Mouse (Mus musculus) liver, embryonic 13.5 days (tissue): ENCODE measurements around the gene Prr14. TPM values are rescaled to one million over a fixed set of nuclear protein-coding genes. Genes with fewer than 3 reads are reported as not detected.
"Not testable (repeated sequence)": the region's sequence is repeated elsewhere in the genome, so short reads cannot be mapped to it uniquely, and the experiment has no call there.

Source experiments
- ATAC-seq: fragments of 200-750 bp; cut with Nextera tagmentation; 2 replicates; pipeline ENCODE4 v1.8.0; 2017; ENCODE audit warnings: low read depth, mild to moderate bottlenecking, moderate number of reproducible peaks, moderate library complexity
- DNase-seq: peaks from one replicate; pipeline ENCODE4 v3.0.0; 2022
- H3K27ac ChIP-seq: fragments of 300-500 bp; sonication (generic); 2 replicates; pipeline ENCODE4 v1.5.1; 2015; ENCODE audit warnings: moderate library complexity, mild to moderate bottlenecking, inconsistent platforms
- H3K27me3 ChIP-seq: fragments of 300-500 bp; sonication (generic); 2 replicates; pipeline ENCODE4 v1.6.1; 2015; ENCODE audit warnings: mild to moderate bottlenecking, inconsistent platforms
- H3K36me3 ChIP-seq: fragments of 300-500 bp; sonication (generic); 2 replicates; pipeline ENCODE4 v1.6.1; 2015; ENCODE audit warnings: mild to moderate bottlenecking, inconsistent platforms
- H3K4me1 ChIP-seq: fragments of 300-500 bp; sonication (generic); replicated peaks from 2 replicates; pipeline ENCODE4 v1.6.1; 2015; ENCODE audit warnings: inconsistent platforms
- H3K4me2 ChIP-seq: fragments of 300-500 bp; sonication (generic); 2 replicates; pipeline ENCODE4 v1.6.1; 2015; ENCODE audit warnings: inconsistent platforms, mild to moderate bottlenecking, moderate library complexity
- H3K4me3 ChIP-seq: fragments of 300-500 bp; sonication (generic); replicated peaks from 2 replicates; pipeline ENCODE4 v1.5.1; 2015; ENCODE audit warnings: mild to moderate bottlenecking, inconsistent platforms
- H3K9ac ChIP-seq: fragments of 300-500 bp; sonication (generic); 2 replicates; pipeline ENCODE4 v1.6.1; 2015; ENCODE audit warnings: mild to moderate bottlenecking, inconsistent platforms
- H3K9me3 ChIP-seq: fragments of 300-500 bp; sonication (generic); replicated peaks from 2 replicates; pipeline ENCODE4 v1.6.1; 2016; ENCODE audit warnings: inconsistent platforms
- WGBS: fragments of 180-500 bp; shearing (Covaris S2); methylation state at CpG from one replicate; pipeline ENCODE4 v1.1.7; 2015; ENCODE audit not compliant: insufficient replicate concordance; 5-methylcytosine and 5-hydroxymethylcytosine counted together
- polyA plus RNA-seq: library from polyadenylated mRNA; unstranded; fragments of >200 nt; fragmentation: Nextera tagmentation; extraction: Ambion mirVana; gene quantifications from 2 replicates; pipeline ENCODE4 v1.2.1, GENCODE M21; 2015

Gene Prr14
- 19.4 and 24.0 TPM in 2 replicates for polyA plus RNA-seq

DNA sequence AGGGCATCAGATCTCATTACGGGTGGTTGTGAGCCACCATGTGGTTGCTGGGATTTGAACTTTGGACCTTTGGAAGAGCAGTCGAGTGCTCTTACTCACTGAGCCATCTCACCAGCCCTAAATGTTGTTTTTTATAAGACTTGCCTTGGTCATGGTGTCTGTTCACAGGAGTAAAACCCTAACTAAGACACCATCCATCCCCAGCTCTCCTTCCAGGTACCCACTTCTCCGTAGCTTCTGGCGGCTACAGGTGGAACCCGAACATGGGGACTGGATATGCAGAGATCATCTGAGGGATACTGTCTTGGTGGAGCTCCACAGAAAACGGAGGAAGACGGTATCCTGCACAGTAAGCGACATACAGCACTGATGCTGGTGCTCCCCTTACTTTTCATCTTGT is at the start of gene Prr14:
Prr14 (plus strand) TSS at position 301 of the 400 bp plus-strand sequence.
- Histone ChIP-seq H3K4me3 (peak within 1 kb of the TSS; percentile 19), H3K36me3 (peaks cover 76% of the 10 kb centered on the region)
- ATAC-seq, result not testable (repeated sequence)

DNA sequence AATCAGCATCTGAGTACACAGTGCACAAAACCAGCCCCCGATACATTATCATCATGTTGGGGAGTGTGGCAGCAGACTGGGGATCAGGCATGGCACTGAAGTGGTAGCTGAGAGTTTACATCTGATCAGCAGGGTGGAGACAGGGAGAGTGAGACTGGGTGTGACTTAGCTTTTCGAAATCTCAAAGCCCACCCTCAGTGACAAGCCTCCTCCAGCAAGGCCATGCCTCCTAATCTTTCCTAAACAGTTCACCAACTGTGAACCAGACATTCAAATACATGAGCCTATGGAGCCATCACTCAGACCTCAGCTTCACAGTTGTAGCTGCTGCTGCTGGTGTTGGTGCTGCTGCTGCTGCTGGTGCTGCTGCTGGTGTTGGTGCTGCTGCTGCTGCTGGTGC is 48.0 kb upstream of the Prr14 start:
- WGBS, result 42% methylated on average over 2 of the region's 2 CpGs
- no peak for DNase-seq
- no peaks in the 10 kb centered on the region for H3K9me3 ChIP-seq
- no peaks in the 10 kb centered on the region for H3K27me3 ChIP-seq
- H3K36me3 ChIP-seq, result no peaks in the 10 kb centered on the region
- no peak overlapping the region for H3K9ac ChIP-seq
- no peak overlapping the region for H3K4me3 ChIP-seq
- H3K4me1 ChIP-seq, result peaks cover 7% of the 10 kb centered on the region
- no peak overlapping the region for H3K27ac ChIP-seq
- ATAC-seq, result peak; percentile 41
- H3K4me2 ChIP-seq, result no peak overlapping the region

More for the DNA sequence above, at the start of gene Prr14:
- H3K4me1 ChIP-seq, result peaks cover 18% of the 10 kb centered on the region
- peak within 1 kb of the TSS; percentile 40 for H3K4me2 ChIP-seq
- not testable (repeated sequence) for H3K27me3 ChIP-seq, H3K9me3 ChIP-seq, DNase-seq, H3K9ac ChIP-seq
- H3K27ac ChIP-seq, result 0 out of 2 replicates have a peak within 1 kb of the TSS, but pooled peaks have one; percentile 34
- 87% methylated on average over 8 of the region's 8 CpGs for WGBS

DNA sequence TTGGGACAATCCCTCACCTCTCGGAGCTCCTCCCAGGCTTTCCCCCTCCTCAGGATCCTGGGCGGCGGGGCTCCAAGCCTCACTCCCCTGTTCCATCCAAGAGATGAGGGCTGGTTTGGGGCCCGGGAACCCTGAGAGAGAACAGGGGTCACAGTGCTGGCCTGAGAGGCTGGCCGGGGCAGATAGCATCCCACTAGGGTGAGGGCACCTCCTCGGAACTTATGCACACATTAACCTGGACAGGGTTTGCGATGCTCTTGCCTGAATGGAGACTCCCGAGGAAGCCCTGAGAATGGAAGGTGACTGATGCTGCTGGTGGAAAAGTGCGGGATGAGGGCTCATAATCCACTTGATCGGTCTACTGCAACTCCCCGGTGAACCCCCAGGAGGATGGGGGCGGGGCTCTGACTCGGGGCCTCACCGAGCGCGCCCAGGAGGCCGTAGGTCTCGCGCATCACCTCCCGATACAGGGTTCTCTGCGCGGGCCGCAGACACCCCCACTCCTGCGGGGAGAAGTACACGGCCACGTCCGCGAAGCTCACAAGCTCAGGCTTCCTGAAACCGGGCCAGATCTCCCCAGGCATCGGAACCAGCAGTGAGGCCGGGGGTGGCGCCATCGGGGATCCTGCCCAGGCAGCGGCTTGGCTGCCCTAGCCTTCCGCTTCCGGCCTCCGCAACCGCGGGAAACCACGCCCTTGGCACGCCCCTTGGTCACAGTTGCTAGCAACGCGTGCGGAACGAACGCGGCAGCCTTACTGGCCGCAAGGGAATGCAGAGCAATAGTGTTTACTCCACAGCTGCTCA is 37.8 kb upstream of the Prr14 start, which contains the start of gene Zfp688:
Zfp688 (minus strand) TSS at position 681 of the 804 bp plus-strand sequence.
- H3K4me3 ChIP-seq, result peak within 1 kb of the TSS; percentile 83
- peaks cover 10% of the 10 kb centered on the region for H3K36me3 ChIP-seq
- WGBS, result 1% methylated on average over 48 of the region's 48 CpGs
- peaks cover 26% of the 10 kb centered on the region for H3K4me1 ChIP-seq
- ATAC-seq (peak; percentile 95), DNase-seq (peak; percentile 91)
- H3K4me2 ChIP-seq, result peak within 1 kb of the TSS; percentile 97
- H3K27ac ChIP-seq, result peak within 1 kb of the TSS; percentile 74
- H3K27me3 ChIP-seq, result peaks cover 9% of the 10 kb centered on the region
- H3K9ac ChIP-seq, result peak within 1 kb of the TSS; percentile 88
- no peaks in the 10 kb centered on the region for H3K9me3 ChIP-seq

DNA sequence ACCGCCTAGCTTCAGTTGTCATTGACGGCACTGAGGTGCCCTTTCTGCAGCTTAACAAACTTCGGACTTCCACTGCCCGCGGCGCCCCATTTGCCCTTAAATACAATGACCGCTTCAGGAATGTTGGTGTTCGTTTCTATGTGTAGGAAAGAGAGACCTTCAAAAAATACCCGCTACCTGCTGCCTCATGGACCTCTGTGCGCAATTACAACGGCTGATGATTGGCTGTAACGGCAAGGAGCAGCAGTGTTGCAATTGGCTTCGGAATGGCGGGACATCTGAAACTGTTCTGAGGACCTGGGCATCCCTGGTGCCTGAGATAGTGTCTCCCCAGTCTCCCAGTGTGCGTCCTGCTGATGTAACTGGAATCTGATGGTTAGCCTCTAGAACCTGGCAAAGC is 37.2 kb upstream of the Prr14 start:
- Histone ChIP-seq H3K27me3 (peaks cover 9% of the 10 kb centered on the region), H3K4me2 (peak overlapping the region; percentile 97), H3K9ac (peak overlapping the region; percentile 88), H3K36me3 (peaks cover 10% of the 10 kb centered on the region), H3K4me3 (peak overlapping the region; percentile 83), H3K9me3 (no peaks in the 10 kb centered on the region), H3K4me1 (peaks cover 26% of the 10 kb centered on the region), H3K27ac (peak overlapping the region; percentile 41)
- peak; percentile 60 for ATAC-seq
- WGBS, result 2% methylated on average over 15 of the region's 15 CpGs
- DNase-seq, result peak; percentile 36

DNA sequence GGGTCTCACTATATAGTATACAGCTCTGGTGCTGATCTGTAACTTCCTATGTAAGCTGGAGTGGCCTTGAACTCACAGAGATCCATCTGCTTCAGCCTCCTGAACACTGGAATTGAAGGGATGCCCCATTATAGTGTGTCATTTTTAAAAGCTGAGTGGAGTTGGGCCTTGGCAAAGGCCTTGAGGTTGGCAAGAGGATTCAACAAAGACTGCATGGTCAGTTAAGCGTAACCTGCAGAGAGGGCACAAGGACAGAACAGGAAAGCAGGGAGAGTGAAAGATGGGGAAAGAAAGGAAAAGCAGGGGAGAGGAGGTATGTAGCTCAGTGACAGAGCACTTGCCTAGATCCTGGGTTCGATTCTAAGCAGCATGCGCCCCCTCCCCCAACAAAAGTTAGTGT is 34.1 kb upstream of the Prr14 start:
- Histone ChIP-seq H3K4me2 (no peak overlapping the region), H3K4me1 (peaks cover 26% of the 10 kb centered on the region), H3K9me3 (no peaks in the 10 kb centered on the region), H3K36me3 (no peaks in the 10 kb centered on the region), H3K27ac (no peak overlapping the region), H3K27me3 (peaks cover 9% of the 10 kb centered on the region), H3K4me3 (no peak overlapping the region), H3K9ac (no peak overlapping the region)
- 80% methylated on average over 3 of the region's 3 CpGs for WGBS
- ATAC-seq (no peak), DNase-seq (no peak)

DNA sequence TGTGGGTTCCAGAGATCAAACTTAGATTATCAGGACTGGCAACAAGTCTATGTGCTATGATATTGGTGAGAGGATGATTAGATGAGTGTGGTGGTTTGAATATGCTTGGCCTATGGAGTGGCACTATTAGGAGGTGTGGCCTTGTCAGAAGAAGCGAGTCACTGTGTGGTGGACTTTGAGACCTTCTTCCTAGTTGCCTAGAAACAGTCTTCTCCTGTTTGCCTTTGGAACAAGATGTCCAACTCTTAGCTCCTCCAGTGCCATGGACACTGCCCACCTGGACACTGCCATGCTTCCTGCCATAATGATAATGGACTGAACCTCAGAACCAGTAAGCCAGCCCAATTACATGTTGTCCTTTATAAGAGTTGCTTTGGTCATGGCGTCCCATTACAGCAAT is 33.5 kb upstream of the Prr14 start:
- no peaks in the 10 kb centered on the region for H3K36me3 ChIP-seq
- no peak overlapping the region for H3K4me2 ChIP-seq
- H3K4me3 ChIP-seq, result no peak overlapping the region
- ATAC-seq (no peak), DNase-seq (no peak)
- peaks cover 12% of the 10 kb centered on the region for H3K27me3 ChIP-seq
- no peak overlapping the region for H3K9ac ChIP-seq
- H3K27ac ChIP-seq, result no peak overlapping the region
- H3K4me1 ChIP-seq, result peaks cover 19% of the 10 kb centered on the region
- WGBS, result 68% methylated on average over 2 of the region's 2 CpGs
- no peaks in the 10 kb centered on the region for H3K9me3 ChIP-seq

DNA sequence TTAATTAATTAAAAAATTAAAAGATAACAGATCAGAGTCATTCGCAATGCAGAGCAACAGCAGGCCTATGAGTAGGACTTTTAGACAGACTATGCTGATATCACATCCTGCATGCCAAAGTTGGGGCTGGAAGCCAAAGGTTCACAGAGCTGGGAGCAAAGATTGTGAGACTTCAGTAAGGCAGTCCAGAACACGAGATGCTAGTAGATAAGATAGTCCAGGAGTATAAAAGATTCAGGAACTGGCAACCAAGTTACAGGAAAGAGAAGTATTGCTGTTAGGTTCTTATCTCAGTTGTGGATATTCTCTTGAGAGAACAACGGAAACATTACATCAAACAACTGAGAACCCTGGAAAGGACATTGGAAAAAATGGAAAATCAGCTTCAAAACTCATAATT is 33.1 kb upstream of the Prr14 start:
- Histone ChIP-seq H3K9me3 (no peaks in the 10 kb centered on the region), H3K4me2 (no peak overlapping the region), H3K4me3 (no peak overlapping the region), H3K4me1 (peaks cover 15% of the 10 kb centered on the region), H3K36me3 (no peaks in the 10 kb centered on the region), H3K27ac (no peak overlapping the region), H3K27me3 (peaks cover 12% of the 10 kb centered on the region), H3K9ac (no peak overlapping the region)
- DNase-seq (no peak), ATAC-seq (no peak)
- 43% methylated on average over 3 of the region's 3 CpGs for WGBS

DNA sequence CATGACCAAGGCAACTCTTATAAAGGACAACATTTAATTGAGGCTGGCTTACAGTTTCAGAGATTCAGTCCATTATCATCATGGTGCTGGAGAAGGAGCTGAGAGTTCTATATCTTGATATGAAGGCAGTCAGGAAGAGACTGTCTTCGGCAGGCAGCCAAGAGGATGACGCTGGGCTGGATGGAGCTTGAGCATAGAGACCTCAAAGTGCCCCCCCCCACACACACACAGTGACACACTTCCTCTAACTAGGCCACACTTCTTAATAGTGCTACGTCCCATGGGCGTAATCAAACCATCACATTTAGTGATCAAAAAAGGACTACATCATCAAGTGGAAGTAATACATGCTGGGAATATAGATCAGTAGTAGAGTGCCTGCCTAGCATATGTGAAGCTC is 24.2 kb upstream of the Prr14 start:
- Histone ChIP-seq H3K9me3 (peaks cover 14% of the 10 kb centered on the region), H3K9ac (no peak overlapping the region), H3K4me2 (no peak overlapping the region), H3K27ac (no peak overlapping the region), H3K36me3 (no peaks in the 10 kb centered on the region), H3K27me3 (peaks cover 6% of the 10 kb centered on the region; the same call in 1 of the 2 replicates), H3K4me3 (no peak overlapping the region), H3K4me1 (no peaks in the 10 kb centered on the region)
- WGBS, result 63% methylated on average over 4 of the region's 4 CpGs
- ATAC-seq (no peak), DNase-seq (no peak)

DNA sequence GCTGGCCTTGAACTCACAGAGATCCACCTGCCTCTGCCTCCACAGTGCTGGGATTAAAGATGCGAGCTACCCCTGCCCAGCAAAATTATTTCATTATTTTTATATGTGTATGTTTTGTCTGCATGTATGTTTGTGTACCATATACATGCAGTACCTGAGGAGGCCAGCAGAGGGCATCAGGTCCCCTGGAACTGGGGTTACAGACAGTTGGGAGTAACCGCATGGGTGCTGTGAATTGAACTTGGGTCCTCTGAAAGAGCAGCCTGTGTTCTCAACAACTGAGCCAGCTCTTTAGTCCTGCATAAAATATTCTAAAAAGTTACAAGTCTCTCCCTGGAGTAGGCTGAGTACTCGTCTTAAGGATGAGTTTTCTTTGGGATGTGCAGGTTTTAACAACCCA is 21.7 kb upstream of the Prr14 start:
- Histone ChIP-seq H3K36me3 (peaks cover 3% of the 10 kb centered on the region; the same call in 1 of the 2 replicates), H3K9ac (no peak overlapping the region), H3K27me3 (no peaks in the 10 kb centered on the region), H3K9me3 (peaks cover 14% of the 10 kb centered on the region), H3K4me1 (no peaks in the 10 kb centered on the region), H3K27ac (no peak overlapping the region), H3K4me3 (no peak overlapping the region), H3K4me2 (no peak overlapping the region)
- WGBS, result 76% methylated on average over 3 of the region's 3 CpGs
- DNase-seq, result no peak
- ATAC-seq, result no peak

DNA sequence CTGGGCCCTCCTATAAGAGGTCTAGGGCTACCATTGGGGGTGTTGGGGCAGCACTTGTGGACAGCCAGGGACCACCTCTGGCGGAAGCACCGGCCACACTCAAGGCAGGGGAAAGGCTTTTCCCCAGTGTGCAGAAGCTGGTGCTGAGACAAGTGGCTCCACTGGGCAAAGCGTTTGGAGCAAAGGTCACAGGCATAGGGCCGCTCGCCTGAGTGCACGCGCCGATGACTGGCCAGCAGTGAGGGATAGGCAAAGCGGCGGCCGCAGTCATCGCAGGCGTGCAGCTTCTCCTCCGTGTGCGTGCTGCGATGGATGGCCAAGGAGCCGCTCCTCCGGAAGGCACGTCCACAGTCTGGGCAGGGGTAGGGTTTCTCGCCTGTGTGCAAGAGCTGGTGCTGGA is 15.4 kb upstream of the Prr14 start:
- H3K36me3 ChIP-seq, result peaks cover 41% of the 10 kb centered on the region
- H3K4me2 ChIP-seq, result no peak overlapping the region
- peaks cover 15% of the 10 kb centered on the region for H3K4me1 ChIP-seq
- WGBS, result 87% methylated on average over 20 of the region's 20 CpGs
- ATAC-seq, result no peak
- no peak overlapping the region for H3K27ac ChIP-seq
- no peaks in the 10 kb centered on the region for H3K27me3 ChIP-seq
- no peak overlapping the region for H3K9ac ChIP-seq
- no peak for DNase-seq
- no peak overlapping the region for H3K4me3 ChIP-seq
- no peaks in the 10 kb centered on the region for H3K9me3 ChIP-seq

DNA sequence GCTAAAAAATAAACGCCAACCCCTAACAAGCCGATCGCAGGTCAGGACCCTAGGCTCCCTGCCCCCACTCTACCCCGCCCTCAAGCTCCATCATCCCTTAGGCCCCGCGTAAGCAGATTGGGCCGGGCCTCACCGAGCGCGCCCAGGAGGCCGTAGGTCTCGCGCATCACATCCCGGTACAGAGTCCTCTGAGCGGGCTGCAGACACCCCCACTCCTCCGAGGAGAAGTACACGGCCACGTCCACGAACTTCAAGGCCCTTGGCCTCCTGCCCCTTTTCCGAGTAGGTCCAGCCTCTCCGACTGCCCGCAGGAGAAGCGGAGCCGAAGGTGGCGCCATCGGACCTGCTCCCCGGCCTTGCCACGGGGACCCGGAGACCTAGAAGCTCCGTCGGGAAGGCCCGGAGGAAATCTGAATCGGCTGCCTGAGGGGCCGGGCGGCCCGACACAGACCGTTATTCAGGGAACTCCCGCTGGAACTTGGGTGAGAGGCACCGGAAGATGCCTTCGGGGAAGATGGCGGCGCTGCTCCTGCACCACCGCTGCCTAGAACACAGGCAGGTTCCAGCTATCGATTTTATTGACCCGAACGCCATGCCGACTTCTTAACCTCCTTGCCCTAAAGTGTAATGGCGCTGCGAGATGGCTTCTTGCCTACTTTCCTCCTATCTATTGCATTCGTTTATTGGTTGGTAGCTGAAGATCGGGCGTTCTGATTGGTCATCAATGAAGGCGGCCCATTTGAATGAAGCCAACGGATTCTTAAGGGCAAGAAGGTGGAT is 10.7 kb upstream of the Prr14 start, which contains the start of gene Zfp689:
Zfp689 (minus strand) TSS at position 638 of the 780 bp plus-strand sequence.
- peak within 1 kb of the TSS; percentile 93 for H3K27ac ChIP-seq
- peak within 1 kb of the TSS; percentile 95 for H3K9ac ChIP-seq
- peaks cover 57% of the 10 kb centered on the region for H3K4me1 ChIP-seq
- no peaks in the 10 kb centered on the region for H3K9me3 ChIP-seq
- no peaks in the 10 kb centered on the region for H3K27me3 ChIP-seq
- under 1% methylated on average over 54 of the region's 54 CpGs for WGBS
- H3K4me2 ChIP-seq, result peak within 1 kb of the TSS; percentile 90
- peak; percentile 90 for DNase-seq
- peak within 1 kb of the TSS; percentile 81 for H3K4me3 ChIP-seq
- H3K36me3 ChIP-seq, result peaks cover 49% of the 10 kb centered on the region
- ATAC-seq, result peak; percentile 91
